Mouse (Mus musculus) neural tube, embryonic 14.5 days (tissue): ENCODE measurements around the gene Qars. TPM values are rescaled to one million over a fixed set of nuclear protein-coding genes. Genes with fewer than 3 reads are reported as not detected.

Experiments used
- ATAC-seq: fragments of 200-750 bp; cut with Nextera tagmentation; 2 replicates; pipeline ENCODE4 v1.8.0; 2017; ENCODE audit warnings: low read depth, mild to moderate bottlenecking, moderate TSS enrichment, moderate library complexity
- H3K27ac ChIP-seq: fragments of 300-500 bp; sonication (generic); 2 replicates; pipeline ENCODE4 v1.5.1; 2014; ENCODE audit warnings: low read depth, mild to moderate bottlenecking, control low read depth, low read length, moderate library complexity, mixed read lengths
- H3K27me3 ChIP-seq: fragments of 300-500 bp; sonication (generic); 2 replicates; pipeline ENCODE4 v1.6.1; 2014; ENCODE audit warnings: low read length; ENCODE audit not compliant: control insufficient read depth, insufficient read depth
- H3K36me3 ChIP-seq: fragments of 300-500 bp; sonication (generic); 2 replicates; pipeline ENCODE4 v1.6.1; 2014; ENCODE audit warnings: low read length, mixed read lengths; ENCODE audit not compliant: control insufficient read depth, insufficient read depth
- H3K4me1 ChIP-seq: fragments of 300-500 bp; sonication (generic); 2 replicates; pipeline ENCODE4 v1.6.1; 2014; ENCODE audit warnings: low read length; ENCODE audit not compliant: control insufficient read depth, insufficient read depth
- H3K4me2 ChIP-seq: fragments of 300-500 bp; sonication (generic); 2 replicates; pipeline ENCODE4 v1.6.1; 2014; ENCODE audit warnings: mild to moderate bottlenecking, low read depth, low read length, control low read depth
- H3K4me3 ChIP-seq: fragments of 300-500 bp; sonication (generic); 2 replicates; pipeline ENCODE4 v1.5.1; 2014; ENCODE audit warnings: low read depth, low read length, control low read depth, mixed read lengths
- H3K9ac ChIP-seq: fragments of 300-500 bp; sonication (generic); replicated peaks from 2 replicates; pipeline ENCODE4 v1.6.1; 2014; ENCODE audit warnings: low read depth, mild to moderate bottlenecking, control low read depth, low read length, mixed read lengths
- H3K9me3 ChIP-seq: fragments of 300-500 bp; sonication (generic); 2 replicates; pipeline ENCODE4 v1.6.1; 2016; ENCODE audit warnings: low read length; ENCODE audit not compliant: control insufficient read depth
- WGBS: fragments of 180-500 bp; shearing (Covaris S2); extraction: QIAGEN DNeasy Blood & Tissue Kit; methylation state at CpG from one replicate; pipeline ENCODE4 v1.1.7; 2014; 5-methylcytosine and 5-hydroxymethylcytosine counted together
- polyA plus RNA-seq: library from polyadenylated mRNA; unstranded; fragments of >200 nt; fragmentation: Nextera tagmentation; extraction: Ambion mirVana; gene quantifications from 2 replicates; pipeline ENCODE4 v1.2.1, GENCODE M21; 2014

Qars gene
- polyA plus RNA-seq, 1 experiment from 2014 or later: 75.6 TPM

- WGBS: 84% methylated on average over 5 of the region's 5 CpGs
- ATAC-seq: no peak
Measured at GRCm38 (mm10) chr9:108469430-108469829, 38.1 kb upstream of the Qars start.

GRCm38 (mm10) chr9:108469845-108470244, 37.7 kb upstream of the Qars start:
- Histone ChIP-seq H3K4me1 (no peaks in the 10 kb centered on the region), H3K4me3 (no peak overlapping the region), H3K9ac (no peak overlapping the region), H3K9me3 (no peaks in the 10 kb centered on the region), H3K27me3 (no peaks in the 10 kb centered on the region), H3K27ac (no peak overlapping the region), H3K36me3 (no peaks in the 10 kb centered on the region; the same call in 1 of the 2 replicates), H3K4me2 (no peak overlapping the region)
- ATAC-seq: no peak
- WGBS: 78% methylated on average over 4 of the region's 4 CpGs

More at GRCm38 (mm10) chr9:108469430-108469829, 38.1 kb upstream of the Qars start:
- Histone ChIP-seq H3K36me3 (no peaks in the 10 kb centered on the region; the same call in 1 of the 2 replicates), H3K9ac (no peak overlapping the region), H3K27ac (no peak overlapping the region), H3K4me1 (no peaks in the 10 kb centered on the region), H3K4me2 (no peak overlapping the region), H3K27me3 (no peaks in the 10 kb centered on the region), H3K4me3 (no peak overlapping the region), H3K9me3 (no peaks in the 10 kb centered on the region)

GRCm38 (mm10) chr9:108474528-108474927, 33.0 kb upstream of the Qars start:
- H3K9ac ChIP-seq: no peak overlapping the region
- H3K36me3 ChIP-seq: no peaks in the 10 kb centered on the region
- H3K4me1 ChIP-seq: peaks cover 6% of the 10 kb centered on the region
- no peaks in the 10 kb centered on the region for H3K27me3 ChIP-seq
- no peaks in the 10 kb centered on the region for H3K9me3 ChIP-seq
- H3K4me3 ChIP-seq: no peak overlapping the region
- ATAC-seq: no peak
- no peak overlapping the region for H3K27ac ChIP-seq
- H3K4me2 ChIP-seq: no peak overlapping the region
- 75% methylated on average over 1 of the region's 1 CpGs for WGBS

GRCm38 (mm10) chr9:108478638-108479156, 28.8 kb upstream of the Qars start:
- peaks cover 6% of the 10 kb centered on the region for H3K4me1 ChIP-seq
- peak; percentile 70 for ATAC-seq
- H3K27ac ChIP-seq: peak overlapping the region; percentile 34
- WGBS: under 1% methylated on average over 20 of the region's 20 CpGs
- peak overlapping the region; percentile 28 for H3K4me3 ChIP-seq
- no peaks in the 10 kb centered on the region for H3K27me3 ChIP-seq
- peak overlapping the region; percentile 43 for H3K4me2 ChIP-seq
- no peaks in the 10 kb centered on the region for H3K9me3 ChIP-seq
- H3K9ac ChIP-seq: peak overlapping the region; percentile 32; the same call in 1 of the 2 replicates
- no peaks in the 10 kb centered on the region for H3K36me3 ChIP-seq

- 33% methylated on average over 11 of the region's 11 CpGs for WGBS
- no peak for ATAC-seq
- H3K9me3 ChIP-seq: no peaks in the 10 kb centered on the region
- peak overlapping the region; percentile 32; the same call in 1 of the 2 replicates for H3K9ac ChIP-seq
- H3K4me3 ChIP-seq: no peak overlapping the region; the same call in 1 of the 2 replicates
- H3K36me3 ChIP-seq: no peaks in the 10 kb centered on the region
- H3K4me2 ChIP-seq: peak overlapping the region; percentile 43; the same call in 1 of the 2 replicates
- peak overlapping the region; percentile 5; the same call in 1 of the 2 replicates for H3K27ac ChIP-seq
- peaks cover 6% of the 10 kb centered on the region for H3K4me1 ChIP-seq
- no peaks in the 10 kb centered on the region for H3K27me3 ChIP-seq
Measured at GRCm38 (mm10) chr9:108479241-108479640, 28.3 kb upstream of the Qars start.

- WGBS: 12% methylated on average over 10 of the region's 10 CpGs
- peak; percentile 47; the same call in 1 of the 2 replicates for ATAC-seq
- H3K27me3 ChIP-seq: no peaks in the 10 kb centered on the region
- peak within 1 kb of the TSS; percentile 28 for H3K4me3 ChIP-seq
- no peaks in the 10 kb centered on the region for H3K36me3 ChIP-seq
- H3K27ac ChIP-seq: peak within 1 kb of the TSS; percentile 34
- no peaks in the 10 kb centered on the region for H3K9me3 ChIP-seq
- H3K4me2 ChIP-seq: peak within 1 kb of the TSS; percentile 43
- peak within 1 kb of the TSS; percentile 32; the same call in 1 of the 2 replicates for H3K9ac ChIP-seq
- peaks cover 6% of the 10 kb centered on the region for H3K4me1 ChIP-seq
Measured at GRCm38 (mm10) chr9:108479721-108480351, 27.7 kb upstream of the Qars start, which contains the start of gene Lamb2. Gene Lamb2, plus strand, starts transcription at chr9:108479736.

- H3K4me1 ChIP-seq: peaks cover 6% of the 10 kb centered on the region
- no peak overlapping the region for H3K4me3 ChIP-seq
- no peak overlapping the region for H3K9ac ChIP-seq
- H3K36me3 ChIP-seq: no peaks in the 10 kb centered on the region
- ATAC-seq: no peak
- no peaks in the 10 kb centered on the region for H3K27me3 ChIP-seq
- WGBS: 96% methylated on average over 28 of the region's 28 CpGs
- H3K9me3 ChIP-seq: no peaks in the 10 kb centered on the region
- no peak overlapping the region for H3K4me2 ChIP-seq
- H3K27ac ChIP-seq: no peak overlapping the region
Measured at GRCm38 (mm10) chr9:108480813-108481519, 26.5 kb upstream of the Qars start.

GRCm38 (mm10) chr9:108481520-108482210, 25.8 kb upstream of the Qars start:
- WGBS: 91% methylated on average over 19 of the region's 19 CpGs

More at GRCm38 (mm10) chr9:108481520-108482210, 25.8 kb upstream of the Qars start:
- Histone ChIP-seq H3K4me1 (peaks cover 6% of the 10 kb centered on the region), H3K27me3 (no peaks in the 10 kb centered on the region), H3K36me3 (no peaks in the 10 kb centered on the region), H3K4me2 (no peak overlapping the region), H3K27ac (no peak overlapping the region), H3K9me3 (no peaks in the 10 kb centered on the region), H3K4me3 (no peak overlapping the region), H3K9ac (no peak overlapping the region)
- no peak for ATAC-seq
